Mouse (Mus musculus) CH12.LX (cell line): ENCODE data around the gene Nr2c2ap. TPM values are rescaled to one million over a fixed set of nuclear protein-coding genes. Genes with fewer than 3 reads are reported as not detected.

Experiments
- DNase-seq: peaks from one replicate; pipeline ENCODE4 v3.0.0-alpha.2; 2013; ENCODE audit errors: extremely low read depth
- H3K27ac ChIP-seq: 2 replicates; pipeline ENCODE4 v1.5.1; 2012; ENCODE audit warnings: low read depth, mild to moderate bottlenecking, control low read depth, moderate library complexity; ENCODE audit not compliant: insufficient read depth
- H3K27me3 ChIP-seq: replicated peaks from 2 replicates; pipeline ENCODE3; 2012; ENCODE audit warnings: inconsistent platforms
- H3K36me3 ChIP-seq, 2 experiments: replicated peaks in 1 of 2; 2 replicates each; pipeline versions ENCODE3 to v1.6.1; 2012; ENCODE audit warnings: inconsistent platforms in 1 of 2, low read length in 1 of 2, mild to moderate bottlenecking in 1 of 2, mixed read lengths in 1 of 2, moderate library complexity in 1 of 2; ENCODE audit not compliant: control insufficient read depth in 1 of 2, insufficient read depth in 1 of 2
- H3K4me1 ChIP-seq, 2 experiments: 2 replicates each; pipeline ENCODE4 v1.6.1; 2012; ENCODE audit warnings: inconsistent platforms in 1 of 2, moderate library complexity in 1 of 2; ENCODE audit not compliant: insufficient read depth in 2 of 2, control insufficient read depth in 1 of 2
- H3K4me2 ChIP-seq: 2 replicates; pipeline ENCODE4 v1.6.1; 2012; ENCODE audit warnings: low read depth, mild to moderate bottlenecking, control low read depth; ENCODE audit not compliant: poor library complexity, insufficient read depth, severe bottlenecking
- H3K4me3 ChIP-seq, 3 experiments: fragments of 150-350 bp in 1 of 3; sonication (generic) in 1 of 3; replicated peaks in 1 of 3; 2 replicates each; pipeline versions ENCODE3 to v1.5.1; 2011 to 2012; ENCODE audit warnings: low read depth in 2 of 3, low read length in 2 of 3, mild to moderate bottlenecking in 2 of 3, moderate library complexity in 2 of 3, control low read depth in 1 of 3, improper control_type of control experiment in 1 of 3, inconsistent platforms in 1 of 3, mixed read lengths in 1 of 3; ENCODE audit not compliant: poor library complexity in 1 of 3
- H3K79me2 ChIP-seq: replicated peaks from 2 replicates; pipeline ENCODE4 v1.6.1; 2012; ENCODE audit warnings: mild to moderate bottlenecking, moderate library complexity; ENCODE audit not compliant: control insufficient read depth, poor library complexity, insufficient read depth, severe bottlenecking; ENCODE audit errors: extremely low read depth
- H3K9ac ChIP-seq: 2 replicates; pipeline ENCODE4 v1.6.1; 2012; ENCODE audit warnings: low read depth, mild to moderate bottlenecking, control low read depth, moderate library complexity; ENCODE audit not compliant: insufficient read depth
- H3K9me3 ChIP-seq: replicated peaks from 2 replicates; pipeline ENCODE3; 2012; ENCODE audit warnings: low read length, inconsistent platforms, mixed read lengths
- BHLHE40 ChIP-seq: IDR thresholded peaks from 2 replicates; pipeline ENCODE4 v1.6.1; 2011; ENCODE audit warnings: mild to moderate bottlenecking, low read depth, low read length, improper control_type of control experiment
- CHD1 ChIP-seq: IDR thresholded peaks from 2 replicates; pipeline ENCODE4 v1.6.1; 2012; ENCODE audit warnings: low read depth, low read length, improper control_type of control experiment, inconsistent platforms
- CHD2 ChIP-seq: IDR thresholded peaks from 2 replicates; pipeline ENCODE4 v1.6.1; 2011; ENCODE audit warnings: low read length, improper control_type of control experiment
- CTCF ChIP-seq, 2 experiments: IDR thresholded peaks in 1 of 2; conservative IDR thresholded peaks in 1 of 2; 2 replicates each; pipeline ENCODE4 v1.5.1; 2011 to 2012; ENCODE audit warnings: low read depth in 2 of 2, low read length in 2 of 2, improper control_type of control experiment in 1 of 2, inconsistent platforms in 1 of 2, mild to moderate bottlenecking in 1 of 2, moderate library complexity in 1 of 2
- E2F4 ChIP-seq: IDR thresholded peaks from 2 replicates; pipeline ENCODE4 v1.6.1; 2011; ENCODE audit warnings: low read depth, low read length, improper control_type of control experiment; ENCODE audit not compliant: insufficient replicate concordance
- ELF1 ChIP-seq: IDR thresholded peaks from 2 replicates; pipeline ENCODE4 v1.6.1; 2014; ENCODE audit warnings: low read depth, mild to moderate bottlenecking, inconsistent platforms, low read length, improper control_type of control experiment
- EP300 ChIP-seq: IDR thresholded peaks from 2 replicates; pipeline ENCODE4 v1.6.1; 2011; ENCODE audit warnings: low read length, improper control_type of control experiment
- ETS1 ChIP-seq: conservative IDR thresholded peaks from 2 replicates; pipeline ENCODE4 v1.6.1; 2012; ENCODE audit warnings: low read depth, mild to moderate bottlenecking, inconsistent platforms, low read length, improper control_type of control experiment, moderate library complexity
- GABPA ChIP-seq: IDR thresholded peaks from 2 replicates; pipeline ENCODE4 v1.6.1; 2012; ENCODE audit warnings: low read depth, low read length, improper control_type of control experiment, inconsistent platforms; ENCODE audit not compliant: insufficient replicate concordance
- HCFC1 ChIP-seq: IDR thresholded peaks from 2 replicates; pipeline ENCODE4 v1.6.1; 2012; ENCODE audit warnings: low read depth, mild to moderate bottlenecking, inconsistent platforms, low read length, improper control_type of control experiment
- IRF4 ChIP-seq: IDR thresholded peaks from 2 replicates; pipeline ENCODE4 v1.6.1; 2014; ENCODE audit warnings: low read depth, mild to moderate bottlenecking, inconsistent platforms, low read length, improper control_type of control experiment
- JUN ChIP-seq: IDR thresholded peaks from 2 replicates; pipeline ENCODE4 v1.6.1; 2011; ENCODE audit warnings: low read depth, mild to moderate bottlenecking, low read length, improper control_type of control experiment, moderate library complexity; ENCODE audit not compliant: insufficient read depth
- JUND ChIP-seq: conservative IDR thresholded peaks from 2 replicates; pipeline ENCODE4 v1.6.1; 2011; ENCODE audit warnings: low read depth, low read length, improper control_type of control experiment
- KAT2A ChIP-seq: IDR thresholded peaks from 2 replicates; pipeline ENCODE4 v1.6.1; 2012; ENCODE audit warnings: low read length, improper control_type of control experiment, inconsistent platforms; ENCODE audit not compliant: insufficient replicate concordance
- MAFK ChIP-seq: IDR thresholded peaks from 2 replicates; pipeline ENCODE4 v1.6.1; 2011; ENCODE audit warnings: low read length, improper control_type of control experiment; ENCODE audit not compliant: insufficient replicate concordance
- MAX ChIP-seq: IDR thresholded peaks from 2 replicates; pipeline ENCODE4 v1.6.1; 2011; ENCODE audit warnings: low read length, improper control_type of control experiment
- MAZ ChIP-seq: IDR thresholded peaks from 2 replicates; pipeline ENCODE4 v1.6.1; 2012; ENCODE audit warnings: low read depth, mild to moderate bottlenecking, inconsistent platforms, low read length, improper control_type of control experiment, moderate library complexity
- MEF2A ChIP-seq: IDR thresholded peaks from 2 replicates; pipeline ENCODE4 v1.6.1; 2014; ENCODE audit warnings: low read depth, mild to moderate bottlenecking, inconsistent platforms, low read length, improper control_type of control experiment, borderline replicate concordance
- MXI1 ChIP-seq: IDR thresholded peaks from 2 replicates; pipeline ENCODE4 v1.6.1; 2011; ENCODE audit warnings: mild to moderate bottlenecking, low read depth, low read length, improper control_type of control experiment
- MYC ChIP-seq: IDR thresholded peaks from 2 replicates; pipeline ENCODE4 v1.6.1; 2011; ENCODE audit warnings: low read depth, mild to moderate bottlenecking, improper control_type of control experiment, low read length
- NELFE ChIP-seq: IDR thresholded peaks from 2 replicates; pipeline ENCODE4 v1.6.1; 2011; ENCODE audit warnings: low read depth, low read length, improper control_type of control experiment
- NRF1 ChIP-seq: IDR thresholded peaks from 2 replicates; pipeline ENCODE4 v1.6.1; 2014; ENCODE audit warnings: low read depth, mild to moderate bottlenecking, inconsistent platforms, low read length, improper control_type of control experiment, moderate library complexity
- PAX5 ChIP-seq: IDR thresholded peaks from 2 replicates; pipeline ENCODE4 v1.6.1; 2012; ENCODE audit warnings: low read length, inconsistent platforms, mixed read lengths
- POLR2A ChIP-seq: IDR thresholded peaks from 2 replicates; pipeline ENCODE4 v1.6.1; 2011; ENCODE audit warnings: low read depth, mild to moderate bottlenecking, improper control_type of control experiment, low read length
- POLR2AphosphoS2 ChIP-seq: IDR thresholded peaks from 2 replicates; pipeline ENCODE4 v1.6.1; 2011; ENCODE audit warnings: low read depth, low read length, improper control_type of control experiment
- RAD21 ChIP-seq: IDR thresholded peaks from 2 replicates; pipeline ENCODE4 v1.6.1; 2011; ENCODE audit warnings: low read depth, mild to moderate bottlenecking, low read length, improper control_type of control experiment, moderate library complexity
- RCOR1 ChIP-seq: conservative IDR thresholded peaks from 2 replicates; pipeline ENCODE4 v1.6.1; 2012; ENCODE audit warnings: low read depth, mild to moderate bottlenecking, inconsistent platforms, low read length, improper control_type of control experiment
- SIN3A ChIP-seq: IDR thresholded peaks from 2 replicates; pipeline ENCODE4 v1.6.1; 2012; ENCODE audit warnings: low read length, improper control_type of control experiment, inconsistent platforms
- SMC3 ChIP-seq: IDR thresholded peaks from 2 replicates; pipeline ENCODE4 v1.6.1; 2011; ENCODE audit warnings: low read depth, low read length, improper control_type of control experiment
- TBP ChIP-seq: conservative IDR thresholded peaks from 2 replicates; pipeline ENCODE4 v1.6.1; 2011; ENCODE audit warnings: low read depth, low read length, improper control_type of control experiment
- TCF12 ChIP-seq: IDR thresholded peaks from 2 replicates; pipeline ENCODE4 v1.6.1; 2014; ENCODE audit warnings: low read depth, mild to moderate bottlenecking, inconsistent platforms, low read length, improper control_type of control experiment
- UBTF ChIP-seq: IDR thresholded peaks from 2 replicates; pipeline ENCODE4 v1.6.1; 2012; ENCODE audit warnings: low read depth, mild to moderate bottlenecking, inconsistent platforms, low read length, improper control_type of control experiment, moderate library complexity
- USF1 ChIP-seq: IDR thresholded peaks from 2 replicates; pipeline ENCODE4 v1.6.1; 2014; ENCODE audit warnings: low read depth, mild to moderate bottlenecking, inconsistent platforms, low read length, improper control_type of control experiment
- USF2 ChIP-seq: conservative IDR thresholded peaks from 2 replicates; pipeline ENCODE4 v1.6.1; 2011; ENCODE audit warnings: low read depth, low read length, improper control_type of control experiment
- ZC3H11A ChIP-seq: IDR thresholded peaks from 2 replicates; pipeline ENCODE4 v1.6.1; 2012; ENCODE audit warnings: low read depth, mild to moderate bottlenecking, inconsistent platforms, low read length, improper control_type of control experiment
- ZKSCAN1 ChIP-seq: IDR thresholded peaks from 2 replicates; pipeline ENCODE4 v1.6.1; 2012; ENCODE audit warnings: low read depth, inconsistent platforms, low read length, improper control_type of control experiment, borderline replicate concordance
- ZMIZ1 ChIP-seq: IDR thresholded peaks from 2 replicates; pipeline ENCODE4 v1.6.1; 2012; ENCODE audit warnings: low read depth, mild to moderate bottlenecking, inconsistent platforms, low read length, improper control_type of control experiment
- ZNF384 ChIP-seq: IDR thresholded peaks from 2 replicates; pipeline ENCODE4 v1.6.1; 2012; ENCODE audit warnings: low read depth, low read length, improper control_type of control experiment, inconsistent platforms
- dilution Hi-C: fragments of 300-500 bp; cut with MboI; formaldehyde crosslinking; loops from 2 replicates; pipeline ENCODE4 v1.14.3; 2020; ENCODE audit warnings: low sequenced_read_pairs; ENCODE audit not compliant: extremely low pct_unique_long_range_greater_than_20kb, extremely low pct_ligation_motif_present
- in situ Hi-C: fragments of 300-500 bp; cut with MboI; formaldehyde crosslinking; loops from 3 replicates; pipeline ENCODE4 v1.14.3; 2019; ENCODE audit warnings: low sequenced_read_pairs, low pct_ligation_motif_present, low pct_unique_long_range_greater_than_20kb, mixed read lengths
- polyA plus RNA-seq: library from polyadenylated mRNA; unstranded; fragments of >175 nt; gene quantifications from 2 replicates; pipeline ENCODE4 v1.2.1, GENCODE M21; 2012; ENCODE audit warnings: low read depth; ENCODE audit not compliant: insufficient read length
- total RNA-seq, 2 experiments: library from RNA; depleted of rRNA; stranded (reverse); fragments of 300-350 nt in 1 of 2; fragments of >200 nt in 1 of 2; gene quantifications; 2 replicates each; pipeline ENCODE4 v1.2.3; 2012 to 2014

Gene Nr2c2ap
- total and polyA plus RNA-seq, 3 experiments = 16.4 to 61.3 (median 22.7) TPM

GRCm38 (mm10) chr8:70158069-70158853 is 27.1 kb downstream of the Nr2c2ap start:
- peak overlapping the region; percentile 40 to 69 (median 41) for H3K4me3 ChIP-seq
- dilution Hi-C loops = no loop called here
- H3K27ac ChIP-seq = peak overlapping the region; percentile 98

GRCm38 (mm10) chr8:70159211-70159610 is 28.1 kb downstream of the Nr2c2ap start:
- peak overlapping the region; percentile 98 for H3K27ac ChIP-seq
- TF ChIP-seq POLR2A (no peak), HCFC1 (no peak), RAD21 (no peak), E2F4 (no peak), RCOR1 (no peak)
- TF ChIP-seq, all 38 proteins: peak for 0
- peak overlapping the region in 2 of 3 experiments; percentile 31 to 69 for H3K4me3 ChIP-seq
- in situ Hi-C loops = no loop called here
- dilution Hi-C loops = no loop called here
- H3K9me3 ChIP-seq = no peaks in the 10 kb centered on the region
- H3K79me2 ChIP-seq = peaks cover 74% of the 10 kb centered on the region
- peaks cover 38 to 70% of the 10 kb centered on the region in 2 experiments for H3K4me1 ChIP-seq
- peaks cover 53 to 68% of the 10 kb centered on the region in 2 experiments for H3K36me3 ChIP-seq
- peak overlapping the region; percentile 93 for H3K4me2 ChIP-seq
- no peaks in the 10 kb centered on the region for H3K27me3 ChIP-seq
- no peak for DNase-seq
- H3K9ac ChIP-seq = peak overlapping the region; percentile 38

More at GRCm38 (mm10) chr8:70158069-70158853, 27.1 kb downstream of the Nr2c2ap start:
- Histone ChIP-seq H3K9ac (peak overlapping the region; percentile 90), H3K79me2 (peaks cover 74% of the 10 kb centered on the region), H3K4me2 (peak overlapping the region; percentile 93), H3K9me3 (no peaks in the 10 kb centered on the region), H3K36me3 (peaks cover 44 to 58% of the 10 kb centered on the region in 2 experiments), H3K27me3 (no peaks in the 10 kb centered on the region), H3K4me1 (peaks cover 29 to 60% of the 10 kb centered on the region in 2 experiments)
- in situ Hi-C loops = no loop called here
- TF ChIP-seq MEF2A = peak; percentile 90
- TF ChIP-seq MXI1 = peak; percentile 81
- peak; percentile 87; the same call in 1 of the 2 replicates for TF ChIP-seq UBTF
- TF ChIP-seq MAFK = peak; percentile 55
- peak; percentile 66; the same call in 1 of the 2 replicates for TF ChIP-seq ZNF384
- TF ChIP-seq RAD21 = no peak; the same call in 1 of the 2 replicates
- TF ChIP-seq USF1 = no peak
- TF ChIP-seq SMC3 = peak; percentile 16; the same call in 1 of the 2 replicates
- peak; percentile 10; the same call in 1 of the 2 replicates for TF ChIP-seq JUN
- no peak for TF ChIP-seq GABPA
- peak; percentile 98 for TF ChIP-seq MAZ
- peak; percentile 67 for TF ChIP-seq HCFC1
- TF ChIP-seq POLR2A = peak; percentile 81
- TF ChIP-seq ELF1 = peak; percentile 78
- no peak for TF ChIP-seq JUND
- no peak for TF ChIP-seq USF2
- TF ChIP-seq MYC = peak; percentile 97; the same call in 1 of the 2 replicates
- no peak for TF ChIP-seq ZKSCAN1
- peak; percentile 35; the same call in 1 of the 2 replicates for TF ChIP-seq POLR2AphosphoS2
- peak; percentile 99 for TF ChIP-seq RCOR1
- peak; percentile 63; the same call in 1 of the 2 replicates for TF ChIP-seq KAT2A
- TF ChIP-seq PAX5 = no peak
- peak; percentile 69 for TF ChIP-seq ZMIZ1
- TF ChIP-seq NELFE = no peak; the same call in 1 of the 2 replicates
- TF ChIP-seq TCF12 = peak; percentile 100
- peak; percentile 97 for TF ChIP-seq EP300
- peak; percentile 81 for TF ChIP-seq TBP
- peak in 1 of 2 experiments; percentile 21; a peak in 1 of 4 replicates for TF ChIP-seq CTCF (conservative IDR thresholded peaks at IDR 0.05 in 1 of 2, IDR thresholded peaks at IDR 0.05 in 1 of 2; ENCODE audit: low read depth in 2 of 2, low read length in 2 of 2)
- TF ChIP-seq SIN3A = peak; percentile 90
- TF ChIP-seq MAX = peak; percentile 97
- TF ChIP-seq IRF4 = peak; percentile 98
- peak; percentile 99 for TF ChIP-seq BHLHE40
- TF ChIP-seq CHD2 = peak; percentile 81
- TF ChIP-seq NRF1 = peak; percentile 40; the same call in 1 of the 2 replicates
- TF ChIP-seq CHD1 = peak; percentile 81; the same call in 1 of the 2 replicates
- peak; percentile 18; the same call in 1 of the 2 replicates for TF ChIP-seq E2F4
- TF ChIP-seq ZC3H11A = no peak; the same call in 1 of the 2 replicates
- TF ChIP-seq ETS1 = peak; percentile 95
- DNase-seq = peak; percentile 96
